Mouse (Mus musculus) neural tube, embryonic 11.5 days (tissue): ENCODE measurements around the gene Six2. TPM values are rescaled to one million over a fixed set of nuclear protein-coding genes. Genes with fewer than 3 reads are reported as not detected.

Experiments
- ATAC-seq: fragments of 200-750 bp; cut with Nextera tagmentation; 2 replicates; pipeline ENCODE4 v1.8.0; 2017; ENCODE audit warnings: moderate number of reproducible peaks, mild to moderate bottlenecking, moderate TSS enrichment, moderate library complexity; ENCODE audit not compliant: insufficient read depth, low FRiP score, low TSS enrichment
- DNase-seq: peaks from one replicate; pipeline ENCODE4 v3.0.0-alpha.2; 2015; ENCODE audit warnings: low spot score
- H3K27ac ChIP-seq: fragments of 300-500 bp; sonication (generic); 2 replicates; pipeline ENCODE4 v1.5.1; 2014; ENCODE audit warnings: low read depth, mild to moderate bottlenecking, low read length
- H3K27me3 ChIP-seq: fragments of 300-500 bp; sonication (generic); 2 replicates; pipeline ENCODE4 v1.6.1; 2014; ENCODE audit warnings: mild to moderate bottlenecking, low read length, mixed read lengths; ENCODE audit not compliant: control insufficient read depth, insufficient read depth
- H3K36me3 ChIP-seq: fragments of 300-500 bp; sonication (generic); 2 replicates; pipeline ENCODE4 v1.6.1; 2014; ENCODE audit warnings: mild to moderate bottlenecking, low read length, moderate library complexity, mixed read lengths; ENCODE audit not compliant: control insufficient read depth, insufficient read depth
- H3K4me1 ChIP-seq: fragments of 300-500 bp; sonication (generic); 2 replicates; pipeline ENCODE4 v1.6.1; 2014; ENCODE audit warnings: low read length, mixed read lengths; ENCODE audit not compliant: control insufficient read depth, insufficient read depth
- H3K4me2 ChIP-seq: fragments of 300-500 bp; sonication (generic); 2 replicates; pipeline ENCODE4 v1.6.1; 2014; ENCODE audit warnings: low read depth, mild to moderate bottlenecking, moderate library complexity
- H3K4me3 ChIP-seq: fragments of 300-500 bp; sonication (generic); 2 replicates; pipeline ENCODE4 v1.5.1; 2014; ENCODE audit warnings: low read depth, low read length
- H3K9ac ChIP-seq: fragments of 300-500 bp; sonication (generic); 2 replicates; pipeline ENCODE4 v1.6.1; 2014; ENCODE audit warnings: mild to moderate bottlenecking, low read length
- H3K9me3 ChIP-seq: fragments of 300-500 bp; sonication (generic); 2 replicates; pipeline ENCODE4 v1.6.1; 2016; ENCODE audit warnings: low read length; ENCODE audit not compliant: control insufficient read depth
- WGBS: fragments of 180-500 bp; shearing (Covaris S2); extraction: QIAGEN DNeasy Blood & Tissue Kit; methylation state at CpG from one replicate; pipeline ENCODE4 v1.1.7; 2014; 5-methylcytosine and 5-hydroxymethylcytosine counted together
- polyA plus RNA-seq: library from polyadenylated mRNA; unstranded; fragments of >200 nt; fragmentation: Nextera tagmentation; extraction: Ambion mirVana; gene quantifications from 2 replicates; pipeline ENCODE4 v1.2.1, GENCODE M21; 2014

Gene Six2
- polyA plus RNA-seq, 1 experiment from 2014 or later: 1.5 TPM

DNA sequence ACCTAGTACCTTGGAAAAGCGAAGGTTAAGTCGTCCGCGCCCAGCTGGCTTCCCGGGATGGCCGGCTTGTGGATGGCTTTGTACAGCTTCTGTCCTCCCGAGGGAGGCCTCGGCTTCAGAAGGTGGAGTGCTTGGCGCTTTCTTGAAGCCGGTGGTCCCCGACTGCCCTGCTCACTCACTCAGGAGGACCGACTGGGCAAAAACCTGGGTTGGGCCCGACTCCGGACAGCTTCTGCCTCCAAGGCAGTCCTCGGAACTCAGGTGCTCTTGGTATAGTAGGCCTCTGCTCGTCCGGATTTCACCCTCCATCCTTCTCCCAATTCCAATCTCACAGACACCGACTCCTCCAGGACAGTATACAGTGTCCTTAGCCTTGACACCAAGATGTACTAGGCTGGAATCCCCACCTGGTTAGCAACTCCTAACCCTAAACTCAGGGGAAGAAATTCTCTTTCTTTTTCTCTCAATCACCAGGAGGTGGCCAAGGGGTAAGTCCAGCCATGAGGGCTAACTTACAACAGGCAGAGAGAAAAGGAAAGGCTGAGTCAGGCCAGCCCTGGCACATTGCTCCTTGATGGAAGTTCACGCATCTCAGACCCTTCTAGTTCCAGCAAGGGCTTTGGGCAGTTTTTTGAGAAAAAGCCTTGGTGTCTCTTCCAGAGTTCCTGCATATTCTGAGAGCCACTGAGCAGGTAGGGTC is 7.1 kb downstream of the Six2 start:
- no peak for ATAC-seq
- H3K36me3 ChIP-seq: no peaks in the 10 kb centered on the region
- no peaks in the 10 kb centered on the region for H3K4me1 ChIP-seq
- H3K27ac ChIP-seq: no peak overlapping the region
- H3K27me3 ChIP-seq: peaks cover 83% of the 10 kb centered on the region
- DNase-seq: peak; percentile 36
- H3K9me3 ChIP-seq: no peaks in the 10 kb centered on the region
- H3K9ac ChIP-seq: no peak overlapping the region
- 3% methylated on average over 19 of the region's 19 CpGs for WGBS
- no peak overlapping the region for H3K4me3 ChIP-seq
- H3K4me2 ChIP-seq: no peak overlapping the region

DNA sequence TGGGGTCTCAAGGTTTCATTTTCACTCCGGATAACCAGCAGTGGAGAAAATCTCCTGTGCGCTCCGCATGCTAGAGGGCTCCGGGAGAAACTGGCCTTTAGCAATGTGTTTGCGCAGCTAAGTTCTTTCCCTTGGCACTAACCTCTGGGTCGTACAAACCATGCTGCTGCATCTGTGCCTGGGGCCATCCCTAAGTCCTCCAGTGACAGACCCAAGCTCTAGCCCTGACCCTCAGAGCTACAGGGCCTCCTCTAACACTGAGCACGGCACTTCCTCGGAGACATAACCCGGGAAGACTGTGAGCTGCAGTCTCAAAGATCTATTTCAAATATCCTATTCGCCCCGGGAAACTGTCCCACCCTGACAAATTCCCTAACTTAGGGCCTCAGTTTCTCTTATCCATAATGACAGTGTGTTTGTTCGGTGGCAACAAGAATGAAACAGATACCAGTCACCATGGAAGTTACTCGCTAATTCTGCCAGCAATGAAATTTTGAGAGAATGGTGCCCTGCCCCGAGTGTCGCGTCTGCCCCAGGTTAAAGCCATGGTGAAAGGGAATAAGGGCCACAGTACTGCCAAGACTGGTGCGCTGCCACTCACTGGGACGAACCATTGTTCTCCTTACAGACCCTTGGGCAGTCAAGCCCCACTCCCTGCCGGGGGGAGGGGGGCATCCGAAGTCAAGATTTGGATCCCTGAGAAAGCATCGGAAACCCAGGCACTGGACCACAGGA is 7.8 kb downstream of the Six2 start:
- no peak overlapping the region for H3K4me2 ChIP-seq

DNA sequence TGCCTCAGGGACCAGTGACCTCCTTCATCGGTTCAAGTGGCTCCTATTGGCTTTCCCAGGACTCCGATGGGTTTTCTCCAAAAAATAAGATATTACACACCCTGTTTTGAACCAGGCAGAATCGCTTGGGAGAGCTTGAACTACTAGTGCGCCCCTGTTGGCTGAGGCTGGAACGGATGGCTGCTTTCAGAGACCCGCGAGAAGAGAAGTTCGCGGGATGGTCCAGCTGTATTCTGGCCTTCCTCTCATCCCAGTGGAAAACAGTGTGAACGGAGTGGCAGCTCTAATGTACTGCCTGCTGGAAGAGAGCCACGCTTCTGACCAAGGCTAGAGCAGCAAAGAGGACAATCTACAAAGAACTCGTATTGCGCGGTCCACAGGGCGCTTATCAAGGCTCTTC is 8.4 kb downstream of the Six2 start:
- H3K27me3 ChIP-seq: peaks cover 69% of the 10 kb centered on the region
- H3K4me1 ChIP-seq: no peaks in the 10 kb centered on the region
- H3K36me3 ChIP-seq: no peaks in the 10 kb centered on the region
- DNase-seq: peak; percentile 71
- no peak overlapping the region for H3K27ac ChIP-seq
- no peak overlapping the region for H3K9ac ChIP-seq
- H3K4me2 ChIP-seq: no peak overlapping the region
- no peak for ATAC-seq
- no peak overlapping the region for H3K4me3 ChIP-seq
- H3K9me3 ChIP-seq: no peaks in the 10 kb centered on the region
- WGBS: 2% methylated on average over 15 of the region's 15 CpGs

More for the DNA sequence above, 7.8 kb downstream of the Six2 start:
- Histone ChIP-seq H3K36me3 (no peaks in the 10 kb centered on the region), H3K9me3 (no peaks in the 10 kb centered on the region), H3K9ac (no peak overlapping the region), H3K27me3 (peaks cover 75% of the 10 kb centered on the region), H3K27ac (no peak overlapping the region), H3K4me1 (no peaks in the 10 kb centered on the region), H3K4me3 (no peak overlapping the region)
- DNase-seq (peak; percentile 38), ATAC-seq (no peak)
- under 1% methylated on average over 21 of the region's 21 CpGs for WGBS

- peak; percentile 82 for DNase-seq
- WGBS: under 1% methylated on average over 20 of the region's 20 CpGs
- peak overlapping the region; percentile 37 for H3K4me2 ChIP-seq
- peaks cover 11% of the 10 kb centered on the region for H3K27me3 ChIP-seq
- no peak overlapping the region for H3K27ac ChIP-seq
- H3K9me3 ChIP-seq: no peaks in the 10 kb centered on the region
- H3K4me1 ChIP-seq: no peaks in the 10 kb centered on the region
- no peaks in the 10 kb centered on the region for H3K36me3 ChIP-seq
- ATAC-seq: peak; percentile 48; the same call in 1 of the 2 replicates
- H3K9ac ChIP-seq: no peak overlapping the region
- no peak overlapping the region; the same call in 1 of the 2 replicates for H3K4me3 ChIP-seq
These were observed 23.3 kb downstream of the Six2 start for GRCm38 (mm10) chr17:85664618-85665320.

- 34% methylated on average over 2 of the region's 2 CpGs for WGBS
- Histone ChIP-seq H3K4me1 (no peaks in the 10 kb centered on the region), H3K9ac (no peak overlapping the region), H3K4me3 (no peak overlapping the region), H3K27me3 (peaks cover 11% of the 10 kb centered on the region), H3K4me2 (no peak overlapping the region; the same call in 1 of the 2 replicates), H3K36me3 (no peaks in the 10 kb centered on the region), H3K27ac (no peak overlapping the region), H3K9me3 (no peaks in the 10 kb centered on the region)
- no peak for ATAC-seq
- no peak for DNase-seq
These were observed 23.9 kb downstream of the Six2 start for GRCm38 (mm10) chr17:85664202-85664601.

DNA sequence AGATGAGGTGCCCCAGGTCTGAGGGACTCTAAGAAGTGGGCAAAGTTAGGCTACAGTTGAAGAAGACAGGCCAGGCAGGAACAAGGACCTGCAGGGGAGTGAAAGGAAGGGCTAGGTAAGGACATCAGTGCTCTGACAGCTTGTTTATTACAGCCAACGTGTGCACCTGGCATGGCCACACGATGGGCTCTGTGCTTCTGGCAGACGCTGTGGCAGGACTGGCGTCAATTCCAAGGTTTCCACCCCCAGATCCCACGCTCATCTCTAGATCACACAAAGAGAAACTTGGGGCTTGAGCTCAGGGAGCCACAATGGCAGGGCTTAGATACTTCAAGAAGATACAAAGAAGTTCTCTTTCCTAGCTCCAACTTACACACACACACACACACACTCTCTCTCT is 26.6 kb downstream of the Six2 start:
- no peak overlapping the region for H3K9ac ChIP-seq
- no peaks in the 10 kb centered on the region for H3K9me3 ChIP-seq
- WGBS: 78% methylated on average over 5 of the region's 5 CpGs
- no peak overlapping the region for H3K4me2 ChIP-seq
- ATAC-seq (no peak), DNase-seq (no peak)
- H3K27ac ChIP-seq: no peak overlapping the region
- H3K27me3 ChIP-seq: peaks cover 10% of the 10 kb centered on the region
- H3K4me3 ChIP-seq: no peak overlapping the region
- no peaks in the 10 kb centered on the region for H3K36me3 ChIP-seq
- no peaks in the 10 kb centered on the region for H3K4me1 ChIP-seq

DNA sequence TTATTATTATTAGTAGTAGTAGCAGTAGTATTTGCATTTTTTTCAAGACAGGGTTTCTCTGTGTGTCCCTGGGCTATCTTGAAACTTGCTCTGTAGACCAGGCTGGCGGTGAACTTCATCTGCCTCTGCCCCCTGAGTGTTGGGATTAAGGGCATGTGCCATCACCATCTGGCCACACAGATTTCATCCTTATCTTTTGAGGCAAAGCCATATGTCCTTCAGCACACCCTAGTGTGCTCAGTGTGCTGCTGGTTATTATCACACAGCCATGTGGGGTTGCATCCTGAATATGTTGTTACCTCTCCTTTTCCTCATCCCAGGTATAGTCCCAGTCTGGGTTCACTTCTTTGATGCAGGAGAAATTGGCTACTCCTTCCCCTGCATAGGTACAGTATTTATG is 28.1 kb downstream of the Six2 start:
- H3K9ac ChIP-seq: no peak overlapping the region
- no peaks in the 10 kb centered on the region for H3K36me3 ChIP-seq
- H3K9me3 ChIP-seq: no peaks in the 10 kb centered on the region
- WGBS: 89% methylated on average over 1 of the region's 1 CpGs
- H3K4me3 ChIP-seq: no peak overlapping the region
- no peak overlapping the region for H3K27ac ChIP-seq
- ATAC-seq (no peak), DNase-seq (no peak)
- no peaks in the 10 kb centered on the region for H3K4me1 ChIP-seq
- H3K4me2 ChIP-seq: no peak overlapping the region
- H3K27me3 ChIP-seq: peaks cover 7% of the 10 kb centered on the region; the same call in 1 of the 2 replicates

DNA sequence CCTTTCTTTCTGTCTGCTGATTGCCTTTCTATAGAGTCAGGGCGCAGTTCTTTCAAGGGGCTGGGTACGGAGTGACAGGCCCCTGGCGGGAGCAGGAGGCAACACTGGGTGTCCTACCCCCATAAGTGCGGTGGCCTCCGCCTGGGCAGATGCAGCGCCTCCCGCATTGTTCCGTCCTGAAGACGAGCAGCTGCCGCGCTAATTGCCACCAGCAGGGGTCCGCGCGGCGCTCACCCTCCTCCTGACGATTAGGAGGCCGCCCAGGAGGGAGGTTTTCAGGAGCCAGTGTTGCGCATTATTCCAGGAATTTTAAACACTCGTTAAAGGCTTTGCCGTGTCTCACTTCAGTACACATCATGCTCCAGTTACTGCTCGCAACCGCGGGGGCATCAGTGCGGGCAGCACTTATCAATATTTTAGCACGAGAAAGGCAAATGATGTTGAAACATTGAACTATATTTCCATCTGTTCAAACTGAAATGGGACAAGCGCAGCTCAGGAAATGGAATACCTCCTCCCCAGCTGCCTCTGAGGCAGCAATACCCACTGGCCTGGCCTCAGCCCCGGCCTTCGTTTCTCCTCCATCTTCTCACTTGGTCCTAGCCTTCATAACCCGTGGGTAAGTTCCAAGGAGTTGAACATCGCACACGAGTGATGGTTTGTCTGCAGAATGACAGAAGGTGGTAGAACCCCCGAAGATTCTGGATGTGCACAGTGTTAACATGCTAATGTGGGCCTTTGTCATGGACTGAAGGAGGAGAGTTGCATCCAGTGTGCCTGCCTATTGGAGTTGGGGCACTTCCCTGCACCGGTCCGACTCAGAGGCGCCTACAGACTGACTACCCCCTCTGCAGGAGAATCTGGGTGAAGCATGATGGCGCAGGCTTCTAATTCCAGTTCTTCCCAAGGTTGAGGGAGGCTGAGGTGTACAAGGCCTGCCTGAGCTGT is 42.1 kb downstream of the Six2 start:
- no peak overlapping the region for H3K27ac ChIP-seq
- H3K9ac ChIP-seq: 0 out of 2 replicates have a peak overlapping the region, but pooled peaks have one; percentile 19
- H3K4me2 ChIP-seq: peak overlapping the region; percentile 43
- DNase-seq (peak; percentile 80), ATAC-seq (peak; percentile 78)
- H3K4me3 ChIP-seq: peak overlapping the region; percentile 25
- no peaks in the 10 kb centered on the region for H3K9me3 ChIP-seq
- H3K4me1 ChIP-seq: no peaks in the 10 kb centered on the region
- under 1% methylated on average over 36 of the region's 36 CpGs for WGBS
- peaks cover 53% of the 10 kb centered on the region for H3K27me3 ChIP-seq
- no peaks in the 10 kb centered on the region for H3K36me3 ChIP-seq
